Mouse (Mus musculus) layer of hippocampus, postnatal 36 days (tissue): ENCODE data around the gene Gm3417. TPM values are rescaled to one million over a fixed set of nuclear protein-coding genes. Genes with fewer than 3 reads are reported as not detected.
"Not testable (repeated sequence)": the region's sequence is repeated elsewhere in the genome, so short reads cannot be mapped to it uniquely, and the experiment has no call there.

ENCODE experiments used
- DNase-seq, 2 experiments: peaks; one replicate each; pipeline ENCODE4 v3.0.0; 2022
- total RNA-seq, 2 experiments: library from RNA; stranded (reverse); gene quantifications; 2 replicates each; pipeline ENCODE4 v1.2.3; 2021

Gene Gm3417
- total RNA-seq, result under 1 TPM in 1 of 2 experiments, not detected in 1; 0.60 TPM

GRCm38 (mm10) chr17:14978362-14979038 lies at the start of gene Gm3417, which contains the start of gene 9030025P20Rik:
Gene Gm3417, minus strand, starts transcription at chr17:14978790.
Gene 9030025P20Rik, plus strand, starts transcription at chr17:14978468.
- DNase-seq, result not testable (repeated sequence)

GRCm38 (mm10) chr17:15025513-15025912 lies 46.9 kb upstream of the Gm3417 start:
- DNase-seq, result not testable (repeated sequence)

- not testable (repeated sequence) for DNase-seq
Observed at GRCm38 (mm10) chr17:15024502-15025193, 46.1 kb upstream of the Gm3417 start.

- DNase-seq, result not testable (repeated sequence)
Observed at GRCm38 (mm10) chr17:15023878-15024492, 45.4 kb upstream of the Gm3417 start.

DNA sequence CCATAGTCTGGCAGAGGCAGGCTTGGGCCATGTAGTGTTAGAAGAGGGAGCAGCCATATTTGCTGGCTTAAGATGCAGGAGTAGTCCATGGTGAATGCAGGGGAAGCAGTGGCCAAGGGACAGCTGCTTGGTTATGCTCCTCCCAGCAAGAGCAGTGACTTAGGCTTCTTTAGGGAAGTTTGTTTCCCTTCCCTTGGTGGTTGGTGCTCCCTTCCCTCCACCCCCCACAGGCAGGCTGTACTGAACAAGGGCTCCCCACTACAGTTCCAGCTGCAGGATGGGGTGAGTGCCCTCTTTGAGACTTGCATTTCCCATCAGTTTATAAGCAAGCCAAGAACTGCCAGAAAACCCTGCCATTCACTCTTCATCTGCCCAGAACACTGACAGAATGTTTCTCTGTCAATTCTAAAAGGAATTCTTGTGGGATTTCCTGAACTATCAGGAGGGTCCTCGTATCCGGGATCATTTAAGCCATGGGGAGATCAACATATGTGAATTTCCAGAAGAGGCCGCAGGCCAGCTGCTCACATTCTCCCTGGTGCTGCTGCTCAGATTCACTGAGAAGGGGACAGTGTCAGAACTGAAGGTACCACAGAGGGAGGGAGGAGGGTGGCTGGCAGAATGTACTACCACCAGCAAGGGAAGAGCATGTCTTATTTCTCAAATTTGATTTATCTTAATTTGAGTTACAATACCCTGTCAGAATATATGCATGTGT lies 43.1 kb upstream of the Gm3417 start:
- peak; percentile 18 to 33 for DNase-seq

GRCm38 (mm10) chr17:15009706-15010413 lies 31.3 kb upstream of the Gm3417 start, which contains the start of gene Gm3435:
Gene Gm3435, plus strand, starts transcription at chr17:15010176.
- DNase-seq, result not testable (repeated sequence)

GRCm38 (mm10) chr17:15009088-15009487 lies 30.5 kb upstream of the Gm3417 start:
- not testable (repeated sequence) for DNase-seq

- not testable (repeated sequence) for DNase-seq
Observed at GRCm38 (mm10) chr17:15000047-15000446, 21.5 kb upstream of the Gm3417 start.

DNA sequence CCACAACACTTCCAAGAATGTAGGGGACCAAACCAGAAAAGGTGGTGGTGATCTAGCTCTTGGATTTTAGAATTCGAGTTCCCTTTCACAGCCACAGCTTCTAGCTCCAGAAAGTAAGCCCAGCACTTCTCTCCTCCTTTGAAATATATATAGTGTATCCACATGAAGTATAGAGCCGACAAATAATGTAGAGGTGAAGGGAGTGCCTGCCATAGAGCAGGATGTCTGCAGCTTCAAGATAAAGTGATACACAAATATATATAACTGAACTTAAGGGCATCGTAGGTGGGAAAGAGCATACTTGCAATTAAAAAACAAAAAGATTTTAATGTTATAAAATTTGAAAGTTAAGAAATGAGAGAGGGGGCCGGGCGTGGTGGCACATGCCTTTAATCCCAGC lies 15.6 kb upstream of the Gm3417 start:
- not testable (repeated sequence) for DNase-seq

DNA sequence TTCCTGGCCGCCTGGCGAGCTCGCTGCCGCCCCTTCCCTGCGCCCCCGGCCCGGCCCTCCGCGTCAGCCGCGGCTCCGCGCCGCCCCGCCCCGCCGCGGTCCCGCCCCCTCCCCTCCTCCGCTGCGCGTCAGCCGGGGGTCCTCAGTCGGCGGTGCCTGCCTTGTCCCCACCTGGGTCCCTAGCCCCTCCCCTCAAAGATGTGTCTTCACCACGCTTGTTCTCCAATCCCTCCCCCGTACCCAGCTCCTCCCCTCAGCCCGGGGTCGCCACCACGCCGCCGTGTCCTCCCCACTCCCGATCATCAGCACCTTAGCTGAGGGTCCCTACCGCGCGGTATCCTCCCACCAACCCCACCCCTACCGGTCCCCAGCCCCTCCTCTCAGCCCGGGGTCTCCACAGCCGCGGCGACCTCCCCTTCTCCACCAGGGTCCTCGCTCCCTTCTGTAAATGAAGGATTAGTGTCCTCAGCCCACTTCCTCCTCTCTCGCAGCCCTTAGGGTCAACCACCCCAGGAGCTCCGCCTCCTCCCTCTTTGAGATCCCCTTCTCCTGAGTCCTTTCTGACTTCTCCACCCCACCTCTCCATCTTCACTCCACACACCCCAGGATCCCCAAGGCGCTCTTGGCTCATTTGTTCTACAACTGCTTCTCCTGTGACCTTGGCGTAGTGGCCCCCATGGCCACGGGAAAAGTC lies 14.7 kb upstream of the Gm3417 start:
- DNase-seq, result not testable (repeated sequence)

- DNase-seq, result not testable (repeated sequence)
Observed at GRCm38 (mm10) chr17:14992522-14993138, 14.0 kb upstream of the Gm3417 start.

DNA sequence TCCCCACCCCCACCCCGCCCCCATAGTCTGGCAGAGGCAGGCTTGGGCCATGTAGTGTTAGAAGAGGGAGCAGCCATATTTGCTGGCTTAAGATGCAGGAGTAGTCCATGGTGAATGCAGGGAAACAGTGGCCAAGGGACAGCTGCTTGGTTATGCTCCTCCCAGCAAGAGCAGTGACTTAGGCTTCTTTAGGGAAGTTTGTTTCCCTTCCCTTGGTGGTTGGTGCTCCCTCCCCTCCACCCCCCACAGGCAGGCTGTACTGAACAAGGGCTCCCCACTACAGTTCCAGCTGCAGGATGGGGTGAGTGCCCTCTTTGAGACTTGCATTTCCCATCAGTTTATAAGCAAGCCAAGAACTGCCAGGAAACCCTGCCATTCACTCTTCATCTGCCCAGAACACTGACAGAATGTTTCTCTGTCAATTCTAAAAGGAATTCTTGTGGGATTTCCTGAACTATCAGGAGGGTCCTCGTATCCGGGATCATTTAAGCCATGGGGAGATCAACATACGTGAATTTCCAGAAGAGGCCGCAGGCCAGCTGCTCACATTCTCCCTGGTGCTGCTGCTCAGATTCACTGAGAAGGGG lies 11.6 kb upstream of the Gm3417 start:
- peak; percentile 2 to 7 for DNase-seq

GRCm38 (mm10) chr17:14977718-14978361 lies 750 bp downstream of the Gm3417 start:
- DNase-seq, result not testable (repeated sequence)

DNA sequence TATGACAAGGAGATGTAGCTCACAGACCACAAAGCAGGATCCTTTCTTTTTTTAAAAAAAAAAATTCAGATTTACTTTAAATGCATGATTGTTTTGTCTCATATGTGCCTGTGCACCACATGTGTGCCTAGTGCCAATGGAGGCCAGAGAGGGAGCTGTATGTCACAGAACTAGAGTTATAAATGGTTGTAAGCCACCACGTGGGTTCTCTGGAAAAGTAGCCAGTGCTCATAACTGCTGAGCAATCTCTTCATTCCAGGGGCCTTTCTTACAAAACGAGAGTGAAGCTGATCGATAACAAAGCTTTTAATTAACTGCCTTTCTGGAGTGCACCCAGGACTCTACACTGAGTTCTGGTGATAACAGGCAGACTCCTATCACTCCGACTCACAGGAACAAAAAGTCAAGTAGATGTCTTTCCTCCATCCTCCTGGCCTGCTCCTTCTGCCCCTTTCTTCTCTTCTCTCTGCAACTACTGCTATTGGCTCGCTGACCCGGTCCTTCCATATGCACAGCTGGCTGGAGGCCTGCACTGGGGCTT lies 10.1 kb downstream of the Gm3417 start:
- not testable (repeated sequence) for DNase-seq

- not testable (repeated sequence) for DNase-seq
Observed at GRCm38 (mm10) chr17:14961557-14962154, 16.9 kb downstream of the Gm3417 start.

GRCm38 (mm10) chr17:14960951-14961556 lies 17.5 kb downstream of the Gm3417 start, which contains the start of gene Phf10:
Gene Phf10, minus strand, starts transcription at chr17:14961273.
- peak in 1 of 2 experiments; percentile 21 for DNase-seq

DNA sequence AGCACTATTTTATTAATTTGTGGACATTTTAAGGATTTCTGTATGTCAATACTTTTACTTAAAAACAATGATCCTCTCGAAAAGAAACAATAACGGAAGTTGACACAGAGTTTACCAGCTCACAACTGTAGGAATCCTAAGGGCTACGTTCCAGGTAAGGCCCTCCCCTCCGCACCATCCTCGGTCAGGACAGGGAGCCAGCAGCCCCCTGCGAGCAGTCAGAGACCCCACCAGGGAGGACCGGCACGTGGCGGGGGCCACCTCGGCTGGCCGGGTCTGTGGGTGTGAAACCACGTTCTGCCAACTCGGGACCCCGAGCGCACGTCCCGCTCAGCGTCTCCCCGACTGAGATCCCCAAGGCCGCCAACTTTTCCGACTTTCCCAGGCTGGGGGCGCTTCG lies 18.1 kb downstream of the Gm3417 start:
- peak in 1 of 2 experiments; percentile 20 for DNase-seq

- DNase-seq, result no peak
Observed at GRCm38 (mm10) chr17:14959979-14960378, 18.6 kb downstream of the Gm3417 start.
